Mouse (Mus musculus) mouse embryonic stem cell (cell line): ENCODE measurements around the gene Fam192a.

Experiments used
- in situ Hi-C, 2 experiments: fragments of 300-500 bp; cut with MboI; formaldehyde crosslinking; loops; 1 replicate in 1 of 2; 3 replicates in 1 of 2; pipeline ENCODE4 v1.14.3; 2019 to 2020; ENCODE audit warnings: low sequenced_read_pairs in 2 of 2, low pct_unique_long_range_greater_than_20kb in 1 of 2, mixed read lengths in 1 of 2; ENCODE audit not compliant: unreplicated experiment in 1 of 2

The Fam192a gene

DNA sequence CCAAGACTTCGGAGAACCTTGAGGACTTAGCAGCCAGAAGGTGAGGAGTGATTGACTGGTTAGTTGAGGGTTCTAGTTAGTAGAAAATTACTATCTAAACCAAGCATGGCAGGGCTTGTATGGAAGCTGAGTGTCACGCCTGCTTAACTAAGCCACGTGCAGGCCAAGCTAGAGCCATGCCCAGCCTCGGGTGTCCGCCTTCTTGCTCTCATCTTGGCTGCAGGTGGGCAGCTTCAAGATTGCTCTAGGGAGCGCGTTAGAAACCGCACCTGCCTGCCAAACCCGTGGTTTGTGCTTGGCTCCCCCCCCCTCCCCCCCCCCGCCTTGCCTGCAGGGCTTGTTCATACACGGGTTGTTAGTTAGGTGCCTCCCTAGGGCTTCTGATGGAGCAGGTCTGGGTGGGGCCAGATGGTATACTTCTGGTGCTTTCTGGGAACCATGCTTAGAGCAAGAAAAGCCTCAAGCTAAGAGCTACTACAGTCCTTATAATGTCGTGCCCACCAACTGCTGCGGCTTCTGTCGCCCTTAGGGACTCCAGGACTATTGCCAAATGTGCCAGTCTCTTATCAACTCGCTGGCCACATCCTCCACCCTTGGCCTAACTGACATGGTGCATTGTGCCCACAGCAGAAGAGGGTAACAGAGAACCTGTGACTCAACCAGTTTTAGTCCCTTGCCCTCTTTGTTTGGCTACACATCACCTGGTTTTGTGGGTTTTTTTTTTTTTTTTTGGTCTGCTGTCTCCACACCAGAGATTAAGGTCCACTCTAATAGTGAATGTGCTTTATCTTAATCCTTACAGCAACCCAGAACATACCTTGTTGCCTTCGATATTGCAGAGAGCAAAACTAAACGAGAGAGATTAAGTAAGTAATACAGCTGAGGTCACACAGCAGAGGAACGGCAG is 60.7 kb downstream of the Fam192a start:
- in situ Hi-C loops: no loop called here

DNA sequence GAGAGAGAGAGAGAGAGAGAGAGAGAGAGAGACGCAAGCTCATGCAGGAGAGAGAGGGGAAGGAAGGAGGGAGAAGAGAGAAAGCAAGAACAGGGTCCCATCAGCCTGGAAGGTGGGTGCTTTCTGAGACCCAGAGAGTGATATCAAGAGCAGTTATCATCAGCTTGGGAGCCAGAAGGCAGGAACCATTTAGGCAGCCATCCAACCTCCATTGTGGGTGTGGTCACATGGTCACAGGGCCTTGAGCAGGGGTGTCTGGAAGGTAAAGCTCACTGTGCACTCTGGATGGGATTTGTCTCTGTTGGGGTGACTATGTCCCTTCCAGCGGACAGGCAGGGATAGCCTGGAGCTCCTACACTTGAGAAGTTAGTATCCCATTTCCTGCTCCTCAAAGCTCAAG is 61.8 kb downstream of the Fam192a start:
- in situ Hi-C loops: no loop called here

DNA sequence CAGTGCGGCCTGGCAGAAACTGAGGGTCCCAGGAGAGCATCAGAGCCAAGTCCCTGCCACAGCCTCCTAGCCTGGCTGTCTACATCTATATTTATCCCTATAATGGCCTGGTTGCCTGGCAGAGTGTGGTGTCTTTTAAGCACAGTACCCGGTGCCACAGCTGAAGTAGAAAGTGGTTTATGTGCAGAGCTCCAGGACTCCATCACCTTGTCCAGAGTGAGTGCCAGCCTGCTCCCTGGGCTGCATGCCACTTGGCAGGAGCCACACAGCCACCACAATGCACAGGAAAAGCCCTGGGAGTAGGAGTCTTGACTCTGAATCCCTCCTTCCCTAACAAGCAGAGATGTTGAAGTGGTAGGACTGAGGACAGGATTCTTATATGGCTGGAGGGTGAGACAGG is 64.3 kb downstream of the Fam192a start:
- in situ Hi-C loops: no loop called here

DNA sequence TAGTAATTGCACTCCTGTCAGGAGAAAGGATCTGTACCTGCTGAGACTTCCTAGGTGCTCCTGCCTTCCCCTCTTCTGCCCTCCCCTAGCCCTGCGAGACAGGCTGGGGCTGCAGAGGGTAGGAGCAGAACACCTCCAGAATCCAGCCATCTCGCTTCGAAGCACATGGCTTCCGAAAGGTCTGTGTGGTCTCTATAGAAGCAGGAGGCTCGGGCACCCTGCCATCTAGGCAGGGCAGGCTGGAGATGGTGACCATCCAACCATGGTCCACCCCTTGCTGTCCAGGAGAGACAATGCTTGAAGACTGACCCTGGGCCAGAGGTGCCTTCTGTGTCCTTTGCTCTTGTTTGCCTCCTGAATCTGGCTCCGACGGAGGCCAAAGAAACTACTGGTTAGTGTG is 66.2 kb downstream of the Fam192a start:
- in situ Hi-C loops: no loop called here

DNA sequence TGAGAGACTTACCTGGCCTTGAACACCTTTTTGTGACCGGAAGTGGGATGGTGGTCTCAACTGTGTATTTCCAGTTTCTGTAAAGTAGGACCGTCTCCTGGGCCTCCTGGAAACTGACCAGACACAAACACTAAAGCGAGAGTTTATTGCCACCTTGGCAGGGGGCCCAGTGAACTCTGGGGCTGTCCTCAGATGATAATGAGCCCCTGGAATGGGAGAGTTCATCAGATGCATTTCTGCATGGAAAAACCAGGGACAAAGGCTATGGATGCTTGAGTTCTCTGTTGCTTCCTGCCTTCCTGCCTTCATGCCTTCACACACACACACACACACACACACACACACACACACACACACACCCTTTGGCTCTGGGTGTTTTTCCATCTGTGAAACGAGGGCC is 67.2 kb downstream of the Fam192a start:
- in situ Hi-C loops: no loop called here

DNA sequence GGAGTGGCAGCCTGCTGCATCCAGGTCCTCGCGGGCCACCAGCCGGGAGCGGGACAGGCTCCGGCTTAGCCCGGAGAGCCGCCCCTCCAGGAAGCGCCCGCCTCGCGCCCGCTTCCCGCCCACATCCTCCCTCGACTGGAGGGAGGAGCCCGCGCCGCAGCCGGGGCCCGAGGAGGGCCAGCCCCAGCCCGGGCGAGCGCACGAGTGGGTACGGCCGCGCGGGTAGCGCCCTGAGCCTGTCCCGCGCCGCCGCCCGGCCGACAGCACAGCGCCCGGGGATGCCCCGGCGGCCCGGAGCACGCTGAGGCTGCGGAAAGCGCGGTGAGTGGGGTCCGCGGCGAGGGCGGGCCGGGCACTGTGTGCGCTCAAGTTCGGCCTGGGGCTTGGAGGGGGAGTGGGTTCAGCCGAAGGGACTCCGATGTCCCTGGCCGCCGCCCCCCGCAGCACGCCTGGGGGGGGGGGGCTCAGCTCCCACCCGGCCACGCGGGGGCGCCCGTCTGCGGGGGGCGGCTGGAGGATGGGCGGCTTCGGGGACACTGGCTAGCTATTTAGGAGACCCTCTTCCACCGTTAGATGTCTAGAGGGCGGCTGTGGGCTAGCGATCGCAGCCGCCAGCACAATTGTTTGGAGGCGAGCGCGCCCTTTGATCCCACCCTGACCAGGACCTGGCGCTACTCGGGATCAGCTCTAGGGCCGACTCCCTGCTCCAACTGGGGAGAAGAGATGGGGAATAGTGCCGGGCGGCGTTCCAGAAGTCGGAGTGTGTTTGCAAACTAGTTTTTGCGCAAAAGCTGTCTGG is 68.7 kb downstream of the Fam192a start, which contains the start of gene Cpne2:
Cpne2 (plus strand) TSS at position 118 of the 799 bp plus-strand sequence.
- in situ Hi-C loops: no loop called here

DNA sequence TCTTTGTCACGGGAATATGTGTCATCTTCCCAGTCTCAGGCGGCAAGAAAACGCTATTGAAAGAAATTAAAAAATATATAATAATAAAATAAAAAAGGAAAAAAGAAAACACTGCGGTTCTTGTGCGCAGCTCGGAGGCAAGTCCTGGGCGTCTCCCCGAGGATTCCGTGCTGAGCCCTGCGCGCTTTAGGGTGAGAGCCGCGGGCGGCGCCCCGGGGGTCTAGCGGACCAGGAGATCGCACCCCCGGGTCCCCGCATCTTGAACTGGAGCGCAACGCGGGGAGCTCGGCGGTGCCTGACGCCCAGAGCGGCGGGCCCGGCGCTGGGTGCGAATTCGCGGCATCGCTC is 69.3 kb downstream of the Fam192a start:
- in situ Hi-C loops: no loop called here

DNA sequence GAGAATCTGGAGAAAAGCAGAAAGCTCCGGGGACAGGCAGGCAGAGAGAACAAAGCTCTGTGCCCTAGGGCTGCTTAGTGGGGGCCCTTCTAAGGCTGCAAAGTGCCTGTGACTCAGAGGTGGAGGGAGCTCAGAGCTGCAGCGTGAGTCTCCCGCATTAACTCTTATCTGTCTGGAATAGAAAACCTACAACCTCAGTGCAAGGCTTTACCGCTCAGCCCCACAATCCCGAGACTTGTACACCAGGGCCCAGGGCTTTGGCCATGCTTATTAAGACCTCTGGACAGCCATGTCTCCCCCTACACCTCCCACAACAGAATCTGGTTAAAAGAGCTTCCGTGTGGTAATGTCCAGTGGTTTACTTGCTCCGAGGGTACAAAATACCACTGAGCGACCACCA is 69.8 kb downstream of the Fam192a start:
- in situ Hi-C loops: no loop called here

DNA sequence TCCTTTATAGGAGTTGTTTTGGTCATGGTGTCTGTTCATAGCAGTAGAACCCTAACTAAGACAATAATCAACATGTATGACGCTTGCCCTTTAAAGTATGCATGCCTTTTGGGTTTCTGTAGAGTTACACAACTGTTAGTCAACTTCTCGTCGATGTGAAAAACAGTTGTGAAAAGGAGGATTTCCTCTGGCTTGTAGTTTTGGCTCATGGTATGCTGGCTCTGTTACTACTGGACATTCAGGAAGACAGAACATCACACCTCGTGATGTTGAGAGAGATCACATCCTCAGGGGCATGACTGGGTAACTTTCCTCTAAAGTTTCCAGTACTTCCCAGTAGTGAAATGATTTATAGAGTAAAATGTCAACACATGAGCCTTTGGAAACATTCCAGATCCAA is 71.2 kb downstream of the Fam192a start:
- in situ Hi-C loops: no loop called here

DNA sequence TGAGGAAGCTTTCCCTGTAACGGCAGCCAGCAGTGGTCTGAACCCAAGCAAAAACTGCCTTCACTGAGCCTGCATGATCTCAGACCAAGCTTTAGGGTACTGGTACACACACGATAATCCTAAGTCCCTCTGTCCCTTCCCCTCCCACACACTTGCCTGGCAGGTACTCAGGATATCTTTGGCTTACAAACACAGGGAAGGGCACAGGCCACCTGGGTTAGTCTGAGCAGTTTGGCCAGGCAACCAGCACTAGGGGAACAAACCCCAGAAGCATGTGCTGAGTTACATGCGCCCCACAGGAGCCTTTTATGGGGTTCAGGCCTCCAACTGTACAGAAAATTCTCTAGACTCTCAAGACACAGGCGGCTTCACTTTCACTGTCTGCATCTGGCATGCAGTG is 71.9 kb downstream of the Fam192a start:
- in situ Hi-C loops: no loop called here

DNA sequence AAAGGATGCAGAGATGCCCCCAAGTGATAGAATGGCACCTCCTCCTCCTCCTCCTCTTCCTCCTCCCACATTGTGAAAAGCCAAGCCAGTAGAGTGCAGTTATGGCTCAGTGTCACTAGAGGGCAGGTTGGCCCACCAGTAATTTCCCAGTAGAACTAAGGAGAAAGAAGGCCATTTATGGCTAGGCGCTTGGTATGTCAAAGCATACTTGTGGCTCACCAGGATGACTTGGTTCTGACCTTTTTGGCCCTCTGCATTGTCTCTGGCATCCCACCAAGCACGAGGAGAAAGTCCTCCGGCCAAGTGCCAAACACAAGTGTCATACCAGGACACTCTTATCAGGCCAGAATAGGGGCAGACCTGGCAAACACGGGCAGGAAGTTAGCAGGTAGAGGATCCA is 73.6 kb downstream of the Fam192a start:
- in situ Hi-C loops: no loop called here

DNA sequence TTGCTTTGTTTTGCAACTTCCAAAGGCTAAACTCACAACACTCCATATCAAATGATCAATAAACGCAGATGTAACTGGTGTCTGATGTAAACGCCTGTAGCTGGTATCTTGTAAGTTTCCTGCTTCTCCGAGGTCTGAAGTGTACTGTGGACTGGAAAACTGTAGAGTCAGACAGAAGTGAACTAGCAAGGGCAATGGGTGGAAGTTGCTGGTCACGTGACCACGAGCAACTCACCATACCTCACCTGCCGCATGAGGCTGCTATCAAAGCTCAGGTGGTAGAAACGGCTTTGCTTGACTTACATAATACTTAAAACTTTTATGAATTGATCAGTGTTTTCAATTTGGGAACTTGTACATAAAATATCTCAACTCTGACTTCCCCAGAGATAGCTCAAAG is 74.6 kb downstream of the Fam192a start:
- in situ Hi-C loops: no loop called here

DNA sequence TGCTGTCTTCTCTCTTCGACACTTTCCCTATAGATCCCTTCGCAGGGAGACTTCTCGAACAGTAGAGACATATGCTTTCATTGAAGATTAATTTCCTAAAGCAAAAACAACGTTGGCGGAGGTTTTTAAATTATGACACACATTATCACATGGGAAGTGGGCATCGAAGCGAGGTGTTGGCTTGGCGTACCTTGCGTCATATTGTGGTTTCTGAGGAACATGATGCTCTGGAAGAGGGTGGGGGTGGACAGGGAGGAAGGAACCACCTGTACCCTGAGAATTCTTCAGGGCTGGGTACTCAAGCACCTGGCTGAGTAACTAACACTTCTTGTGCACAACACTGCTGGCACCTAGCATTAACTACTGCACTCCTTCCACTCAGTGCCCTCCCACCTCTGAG is 77.2 kb downstream of the Fam192a start:
- in situ Hi-C loops: no loop called here
